Mouse (Mus musculus): ENCODE results near the gene Pradc1. TPM values are rescaled to one million over a fixed set of nuclear protein-coding genes. Genes with fewer than 3 reads are reported as not detected.

Pradc1 gene
- polyA plus RNA-seq, 1 experiment from 2014 or later = 34.9 TPM

DNA sequence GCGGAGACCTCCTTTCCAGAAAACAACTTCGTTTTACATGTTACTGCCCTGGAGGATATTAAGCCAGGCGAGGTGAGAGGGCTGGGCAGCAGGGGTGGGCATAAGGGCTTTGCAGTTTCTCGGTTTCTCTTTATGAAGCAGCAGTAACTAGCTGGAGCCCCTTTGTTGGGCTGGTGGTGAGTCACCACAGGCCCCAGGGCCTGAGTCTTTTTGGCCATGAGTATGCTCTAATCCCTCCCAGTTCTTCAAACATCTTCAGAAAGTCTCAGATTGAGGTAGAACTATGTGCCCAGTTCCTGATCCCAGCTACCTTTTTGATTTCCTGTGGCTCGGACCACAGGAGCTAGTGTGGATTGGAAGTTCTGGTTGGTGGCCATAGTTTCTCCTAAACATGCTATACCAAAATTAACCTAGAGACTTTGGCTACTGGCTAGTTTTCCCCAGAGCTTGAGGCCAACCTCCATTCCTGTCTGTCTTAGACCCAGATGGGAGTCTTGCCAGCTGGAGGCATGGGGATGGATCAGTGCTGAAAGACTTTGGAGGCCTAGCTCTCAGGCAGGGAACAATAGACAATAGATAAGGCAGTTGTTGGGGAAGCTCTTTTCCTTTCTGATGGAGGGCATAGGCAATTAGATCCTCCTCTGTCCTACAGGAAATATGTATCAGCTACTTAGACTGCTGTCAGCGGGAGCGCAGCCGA is 7.4 kb downstream of the Pradc1 start:
- no peaks in the 10 kb centered on the region for H3K9me3 ChIP-seq (ENCODE audit: control insufficient read depth, low read length)
- no peaks in the 10 kb centered on the region for H3K4me1 ChIP-seq (ENCODE audit: control insufficient read depth, insufficient read depth, low read depth, low read length)
- no peak overlapping the region for H3K4me3 ChIP-seq (ENCODE audit: low read length)
- peaks cover 24% of the 10 kb centered on the region for H3K36me3 ChIP-seq (ENCODE audit: control insufficient read depth, insufficient read depth, low read length)
- H3K27ac ChIP-seq (ENCODE audit: low read depth, low read length) = no peak overlapping the region
- no peak overlapping the region for H3K9ac ChIP-seq (ENCODE audit: low read depth, low read length)
- H3K4me2 ChIP-seq (ENCODE audit: low read length) = no peak overlapping the region
- WGBS = 93% methylated on average over 8 of the region's 8 CpGs
- no peak for ATAC-seq
- H3K27me3 ChIP-seq (replicated peaks; ENCODE audit: control insufficient read depth, insufficient read depth, low read length) = no peaks in the 10 kb centered on the region

GRCm38 (mm10) chr6:85443488-85444233 is 8.1 kb downstream of the Pradc1 start:
- Histone ChIP-seq H3K36me3 (ENCODE audit: control insufficient read depth, insufficient read depth, low read length) (peaks cover 26% of the 10 kb centered on the region), H3K4me3 (ENCODE audit: low read length) (no peak overlapping the region), H3K9me3 (ENCODE audit: control insufficient read depth, low read length) (no peaks in the 10 kb centered on the region), H3K27ac (ENCODE audit: low read depth, low read length) (no peak overlapping the region), H3K4me1 (ENCODE audit: control insufficient read depth, insufficient read depth, low read depth, low read length) (no peaks in the 10 kb centered on the region), H3K27me3 (replicated peaks; ENCODE audit: control insufficient read depth, insufficient read depth, low read length) (no peaks in the 10 kb centered on the region), H3K9ac (ENCODE audit: low read depth, low read length) (no peak overlapping the region), H3K4me2 (ENCODE audit: low read length) (no peak overlapping the region)
- no peak for ATAC-seq
- 84% methylated on average over 3 of the region's 3 CpGs for WGBS

DNA sequence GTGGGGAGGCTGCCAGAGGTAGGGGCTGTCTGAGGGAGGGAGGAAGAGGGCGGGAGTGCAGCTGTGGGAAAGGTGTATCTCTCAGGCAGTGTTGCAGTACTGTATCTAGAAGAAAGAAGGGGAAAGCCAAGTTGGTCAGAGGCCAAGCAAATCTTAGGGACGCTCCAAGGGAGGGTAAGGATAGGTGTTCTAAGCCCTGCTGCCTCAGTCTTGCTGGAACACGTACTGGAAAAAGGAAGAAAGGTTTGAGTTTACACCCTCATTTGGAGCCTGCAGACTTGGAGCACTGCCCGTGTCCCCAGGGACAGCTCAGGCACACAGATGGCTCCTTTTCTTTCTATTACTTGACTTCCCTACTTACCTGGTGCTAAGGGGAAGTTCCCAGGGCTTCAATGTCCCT is 10.6 kb downstream of the Pradc1 start:
- H3K27me3 ChIP-seq (replicated peaks; ENCODE audit: control insufficient read depth, insufficient read depth, low read length) = no peaks in the 10 kb centered on the region
- no peaks in the 10 kb centered on the region for H3K4me1 ChIP-seq (ENCODE audit: control insufficient read depth, insufficient read depth, low read depth, low read length)
- no peak overlapping the region for H3K9ac ChIP-seq (ENCODE audit: low read depth, low read length)
- H3K36me3 ChIP-seq (ENCODE audit: control insufficient read depth, insufficient read depth, low read length) = peaks cover 25% of the 10 kb centered on the region
- H3K4me2 ChIP-seq (ENCODE audit: low read length) = no peak overlapping the region
- 94% methylated on average over 4 of the region's 4 CpGs for WGBS
- H3K27ac ChIP-seq (ENCODE audit: low read depth, low read length) = no peak overlapping the region
- ATAC-seq = no peak
- H3K9me3 ChIP-seq (ENCODE audit: control insufficient read depth, low read length) = no peaks in the 10 kb centered on the region
- H3K4me3 ChIP-seq (ENCODE audit: low read length) = no peak overlapping the region

DNA sequence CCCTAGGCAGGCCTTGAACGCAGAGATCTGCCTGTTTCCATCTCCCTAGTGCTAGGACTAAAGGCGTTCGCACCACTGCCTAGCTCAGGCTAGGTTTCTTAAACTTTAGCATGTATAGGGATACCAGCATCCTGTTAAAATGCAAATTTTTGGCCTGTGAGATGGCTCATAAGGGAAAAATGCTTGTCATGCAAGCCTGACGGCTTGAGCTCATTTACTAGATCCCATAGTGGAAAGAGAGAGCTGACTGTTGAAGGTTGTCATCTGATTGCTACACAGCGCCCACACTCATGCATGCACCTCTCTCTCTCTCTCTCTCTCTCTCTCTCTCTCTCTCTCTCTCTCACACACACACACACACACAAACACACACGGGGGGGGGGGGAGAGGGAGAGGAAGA is 15.1 kb downstream of the Pradc1 start:
- Histone ChIP-seq H3K9ac (ENCODE audit: low read depth, low read length) (no peak overlapping the region), H3K36me3 (ENCODE audit: control insufficient read depth, insufficient read depth, low read length) (peaks cover 13% of the 10 kb centered on the region; the same call in 1 of the 2 replicates), H3K4me3 (ENCODE audit: low read length) (no peak overlapping the region), H3K4me1 (ENCODE audit: control insufficient read depth, insufficient read depth, low read depth, low read length) (peaks cover 5% of the 10 kb centered on the region), H3K9me3 (ENCODE audit: control insufficient read depth, low read length) (no peaks in the 10 kb centered on the region), H3K27ac (ENCODE audit: low read depth, low read length) (no peak overlapping the region), H3K4me2 (ENCODE audit: low read length) (no peak overlapping the region), H3K27me3 (replicated peaks; ENCODE audit: control insufficient read depth, insufficient read depth, low read length) (no peaks in the 10 kb centered on the region)
- WGBS = 86% methylated on average over 5 of the region's 6 CpGs
- ATAC-seq = no peak

- Histone ChIP-seq H3K27me3 (replicated peaks; ENCODE audit: control insufficient read depth, insufficient read depth, low read length) (no peaks in the 10 kb centered on the region), H3K27ac (ENCODE audit: low read depth, low read length) (no peak overlapping the region), H3K4me1 (ENCODE audit: control insufficient read depth, insufficient read depth, low read depth, low read length) (peaks cover 5% of the 10 kb centered on the region), H3K4me3 (ENCODE audit: low read length) (no peak overlapping the region), H3K9ac (ENCODE audit: low read depth, low read length) (no peak overlapping the region), H3K36me3 (ENCODE audit: control insufficient read depth, insufficient read depth, low read length) (peaks cover 10% of the 10 kb centered on the region; the same call in 1 of the 2 replicates), H3K4me2 (ENCODE audit: low read length) (no peak overlapping the region), H3K9me3 (ENCODE audit: control insufficient read depth, low read length) (no peaks in the 10 kb centered on the region)
- ATAC-seq = no peak
- 88% methylated on average over 1 of the region's 1 CpGs for WGBS
Observed at GRCm38 (mm10) chr6:85436204-85436603, 15.6 kb downstream of the Pradc1 start.

DNA sequence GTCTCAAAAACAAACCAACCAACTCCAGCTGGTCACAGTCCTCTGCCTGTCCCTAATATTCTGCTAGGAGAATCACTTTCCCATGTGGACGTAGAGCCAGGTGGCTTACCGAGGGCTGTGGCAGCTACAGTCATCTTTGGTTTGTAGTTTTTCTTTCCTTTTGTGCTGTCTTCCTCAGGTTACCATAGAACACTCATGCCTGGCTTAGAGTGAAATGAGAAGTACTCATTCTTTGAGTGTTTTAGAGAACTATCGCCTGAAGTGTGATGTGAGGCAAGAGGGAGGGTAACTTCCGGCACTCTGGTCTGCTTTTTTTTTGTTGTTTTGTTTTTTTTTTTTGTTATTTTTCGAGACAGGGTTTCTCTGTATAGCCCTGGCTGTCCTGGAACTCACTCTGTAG is 17.9 kb downstream of the Pradc1 start:
- no peak for ATAC-seq
- H3K36me3 ChIP-seq (ENCODE audit: control insufficient read depth, insufficient read depth, low read length) = peaks cover 4% of the 10 kb centered on the region; the same call in 1 of the 2 replicates
- no peak overlapping the region for H3K4me3 ChIP-seq (ENCODE audit: low read length)
- no peak overlapping the region for H3K27ac ChIP-seq (ENCODE audit: low read depth, low read length)
- no peaks in the 10 kb centered on the region for H3K27me3 ChIP-seq (replicated peaks; ENCODE audit: control insufficient read depth, insufficient read depth, low read length)
- H3K9me3 ChIP-seq (ENCODE audit: control insufficient read depth, low read length) = no peaks in the 10 kb centered on the region
- no peak overlapping the region for H3K4me2 ChIP-seq (ENCODE audit: low read length)
- no peak overlapping the region for H3K9ac ChIP-seq (ENCODE audit: low read depth, low read length)
- H3K4me1 ChIP-seq (ENCODE audit: control insufficient read depth, insufficient read depth, low read depth, low read length) = peaks cover 5% of the 10 kb centered on the region
- 89% methylated on average over 5 of the region's 5 CpGs for WGBS

GRCm38 (mm10) chr6:85431842-85432431 is 19.8 kb downstream of the Pradc1 start, which contains the start of gene Smyd5:
Smyd5 (plus strand) TSS chr6:85431989.
- peak; percentile 89 for ATAC-seq
- Histone ChIP-seq H3K4me3 (ENCODE audit: low read length) (peak within 1 kb of the TSS; percentile 97), H3K36me3 (ENCODE audit: control insufficient read depth, insufficient read depth, low read length) (no peaks in the 10 kb centered on the region), H3K27ac (ENCODE audit: low read depth, low read length) (peak within 1 kb of the TSS; percentile 35; the same call in 1 of the 2 replicates), H3K9me3 (ENCODE audit: control insufficient read depth, low read length) (no peaks in the 10 kb centered on the region), H3K9ac (ENCODE audit: low read depth, low read length) (peak within 1 kb of the TSS; percentile 80), H3K4me1 (ENCODE audit: control insufficient read depth, insufficient read depth, low read depth, low read length) (peaks cover 5% of the 10 kb centered on the region), H3K4me2 (ENCODE audit: low read length) (peak within 1 kb of the TSS; percentile 88), H3K27me3 (replicated peaks; ENCODE audit: control insufficient read depth, insufficient read depth, low read length) (no peaks in the 10 kb centered on the region; the same call in 1 of the 2 replicates)
- WGBS = under 1% methylated on average over 38 of the region's 39 CpGs

DNA sequence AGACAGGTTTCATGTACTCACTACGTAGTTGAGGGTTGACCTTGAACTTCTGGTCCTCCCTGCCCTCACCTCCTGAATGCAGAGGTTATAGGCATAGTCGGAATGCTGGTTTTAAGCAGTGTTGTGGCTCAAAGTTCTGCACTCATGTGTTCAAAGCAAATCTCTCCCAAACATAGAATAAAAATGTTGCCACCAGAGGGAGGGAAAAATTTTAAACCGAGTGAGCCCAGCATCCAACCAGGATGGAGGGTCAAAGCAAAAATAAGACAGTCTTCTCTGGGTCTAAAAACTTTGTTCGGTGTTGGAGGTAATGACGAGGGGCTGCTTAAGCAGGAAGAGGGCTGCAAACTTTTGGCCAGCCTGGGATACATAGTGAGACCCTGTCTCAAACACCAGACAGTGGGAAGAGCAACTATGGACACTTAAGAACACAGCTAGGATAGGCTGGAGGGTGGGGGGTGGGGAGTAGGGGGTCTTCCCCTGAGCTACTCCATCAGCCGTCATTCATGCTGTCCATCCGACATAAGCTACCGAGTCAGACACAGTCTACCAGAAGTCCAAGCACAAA is 20.4 kb downstream of the Pradc1 start:
- H3K9me3 ChIP-seq (ENCODE audit: control insufficient read depth, low read length) = no peaks in the 10 kb centered on the region
- peak; percentile 72 for ATAC-seq

More for the DNA sequence above, 20.4 kb downstream of the Pradc1 start:
- peak overlapping the region; percentile 97 for H3K4me3 ChIP-seq (ENCODE audit: low read length)
- H3K4me2 ChIP-seq (ENCODE audit: low read length) = peak overlapping the region; percentile 88
- 44% methylated on average over 8 of the region's 8 CpGs for WGBS
- peaks cover 5% of the 10 kb centered on the region for H3K4me1 ChIP-seq (ENCODE audit: control insufficient read depth, insufficient read depth, low read depth, low read length)
- no peaks in the 10 kb centered on the region; the same call in 1 of the 2 replicates for H3K27me3 ChIP-seq (replicated peaks; ENCODE audit: control insufficient read depth, insufficient read depth, low read length)
- no peaks in the 10 kb centered on the region for H3K36me3 ChIP-seq (ENCODE audit: control insufficient read depth, insufficient read depth, low read length)
- peak overlapping the region; percentile 80 for H3K9ac ChIP-seq (ENCODE audit: low read depth, low read length)
- H3K27ac ChIP-seq (ENCODE audit: low read depth, low read length) = 0 out of 2 replicates have a peak overlapping the region, but pooled peaks have one; percentile 35
